Mouse (Mus musculus) intestine, embryonic 16.5 days (tissue): Measurements from ENCODE around the gene Itih5. TPM values are rescaled to one million over a fixed set of nuclear protein-coding genes. Genes with fewer than 3 reads are reported as not detected.

Source experiments
- ATAC-seq: fragments of 200-750 bp; cut with Nextera tagmentation; 2 replicates; pipeline ENCODE4 v1.8.0; 2017; ENCODE audit warnings: moderate TSS enrichment, moderate library complexity
- H3K27ac ChIP-seq: fragments of 300-500 bp; sonication (generic); 2 replicates; pipeline ENCODE4 v1.5.1; 2014; ENCODE audit warnings: mild to moderate bottlenecking, low read length
- H3K27me3 ChIP-seq: fragments of 300-500 bp; sonication (generic); replicated peaks from 2 replicates; pipeline ENCODE4 v1.6.1; 2014; ENCODE audit warnings: low read length, control low read depth, mixed read lengths; ENCODE audit not compliant: control insufficient read depth, insufficient read depth
- H3K36me3 ChIP-seq: fragments of 300-500 bp; sonication (generic); 2 replicates; pipeline ENCODE4 v1.6.1; 2014; ENCODE audit warnings: low read length, control low read depth; ENCODE audit not compliant: control insufficient read depth, insufficient read depth
- H3K4me1 ChIP-seq: fragments of 300-500 bp; sonication (generic); 2 replicates; pipeline ENCODE4 v1.6.1; 2014; ENCODE audit warnings: low read length, control low read depth, mixed read lengths; ENCODE audit not compliant: control insufficient read depth, insufficient read depth
- H3K4me2 ChIP-seq: fragments of 300-500 bp; sonication (generic); 2 replicates; pipeline ENCODE4 v1.6.1; 2014; ENCODE audit warnings: low read depth, low read length, control low read depth
- H3K4me3 ChIP-seq: fragments of 300-500 bp; sonication (generic); 2 replicates; pipeline ENCODE4 v1.5.1; 2014; ENCODE audit warnings: mild to moderate bottlenecking, low read length
- H3K9ac ChIP-seq: fragments of 300-500 bp; sonication (generic); 2 replicates; pipeline ENCODE4 v1.6.1; 2014; ENCODE audit warnings: low read depth, low read length
- H3K9me3 ChIP-seq: fragments of 300-500 bp; sonication (generic); 2 replicates; pipeline ENCODE4 v1.6.1; 2016; ENCODE audit warnings: low read length, control low read depth; ENCODE audit not compliant: control insufficient read depth
- WGBS: fragments of 180-500 bp; shearing (Covaris S2); extraction: QIAGEN DNeasy Blood & Tissue Kit; methylation state at CpG from one replicate; pipeline ENCODE4 v1.1.7; 2014; 5-methylcytosine and 5-hydroxymethylcytosine counted together
- polyA plus RNA-seq: library from polyadenylated mRNA; unstranded; fragments of >200 nt; fragmentation: Nextera tagmentation; extraction: Ambion mirVana; gene quantifications from 2 replicates; pipeline ENCODE4 v1.2.1, GENCODE M21; 2015

Itih5 gene
- polyA plus RNA-seq, 1 experiment from 2014 or later = 12.6 TPM

DNA sequence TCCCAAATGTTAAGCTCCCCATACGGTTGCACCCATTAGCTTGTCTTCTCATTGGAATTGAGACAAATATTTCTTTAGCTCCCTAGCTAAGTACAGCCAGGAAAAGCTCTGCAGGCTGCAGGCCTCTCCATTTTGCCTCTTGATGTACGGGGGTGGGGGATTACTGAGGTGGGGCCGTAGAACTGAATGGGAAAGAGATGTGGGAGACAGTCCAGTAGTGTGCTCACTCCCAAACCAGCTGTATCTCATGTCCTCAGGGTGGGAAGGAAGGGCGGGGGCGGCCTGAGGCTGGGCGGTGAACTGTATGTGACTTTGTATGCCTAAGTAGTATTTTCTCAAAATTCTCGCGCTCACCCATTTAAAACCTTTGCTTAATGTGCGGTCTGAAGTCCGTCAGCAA, 3.8 kb downstream of the Itih5 start:
- no peaks in the 10 kb centered on the region for H3K9me3 ChIP-seq
- H3K27me3 ChIP-seq = no peaks in the 10 kb centered on the region
- WGBS = 77% methylated on average over 10 of the region's 10 CpGs
- H3K4me2 ChIP-seq = no peak overlapping the region
- peaks cover 13% of the 10 kb centered on the region for H3K4me1 ChIP-seq
- ATAC-seq = no peak
- H3K36me3 ChIP-seq = no peaks in the 10 kb centered on the region
- no peak overlapping the region for H3K9ac ChIP-seq
- no peak overlapping the region for H3K4me3 ChIP-seq
- H3K27ac ChIP-seq = no peak overlapping the region

DNA sequence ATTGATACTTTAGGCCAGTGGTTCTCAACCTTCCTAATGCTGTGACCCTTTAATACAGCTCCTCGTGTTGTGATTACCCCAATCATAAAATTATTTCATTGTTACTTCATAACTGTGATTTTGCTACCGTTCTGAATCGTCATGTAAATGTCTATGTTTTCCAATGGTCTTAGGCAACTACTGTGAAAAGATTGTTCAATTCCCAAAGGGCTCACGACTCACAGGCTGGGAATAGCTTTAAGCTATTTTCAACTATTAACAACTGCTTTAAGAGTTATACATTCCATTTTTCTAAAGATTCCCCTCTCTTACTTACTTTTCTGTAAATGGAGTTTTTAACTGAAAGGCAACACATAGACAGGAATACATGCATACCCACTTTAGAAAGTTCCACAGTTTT, 8.6 kb downstream of the Itih5 start:
- Histone ChIP-seq H3K9me3 (no peaks in the 10 kb centered on the region), H3K27me3 (no peaks in the 10 kb centered on the region), H3K4me2 (no peak overlapping the region), H3K4me1 (no peaks in the 10 kb centered on the region; the same call in 1 of the 2 replicates), H3K27ac (no peak overlapping the region), H3K4me3 (no peak overlapping the region), H3K9ac (no peak overlapping the region), H3K36me3 (no peaks in the 10 kb centered on the region)
- no peak for ATAC-seq
- WGBS = 88% methylated on average over 4 of the region's 4 CpGs

DNA sequence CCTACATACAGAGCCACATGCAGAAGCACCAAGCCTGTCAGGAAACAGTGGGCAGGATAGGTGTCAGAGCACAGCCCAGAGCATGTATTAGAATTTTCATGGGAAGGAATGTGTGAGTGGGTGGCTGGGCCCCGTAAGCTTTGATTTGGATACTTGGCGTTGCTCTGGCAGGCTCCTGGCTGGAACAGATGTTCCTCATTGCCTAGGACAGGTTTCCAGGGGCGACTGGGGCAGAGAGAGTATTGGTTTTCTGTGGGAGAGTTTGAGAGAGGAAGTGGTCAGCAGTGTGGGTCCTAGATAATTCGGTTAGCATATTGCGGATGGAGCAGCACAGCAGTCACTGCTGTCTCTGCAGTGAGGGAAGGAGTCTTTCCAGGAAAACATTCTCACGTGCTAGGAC, 13.3 kb downstream of the Itih5 start:
- no peaks in the 10 kb centered on the region for H3K36me3 ChIP-seq
- no peak overlapping the region for H3K9ac ChIP-seq
- H3K9me3 ChIP-seq = no peaks in the 10 kb centered on the region
- H3K27me3 ChIP-seq = no peaks in the 10 kb centered on the region
- no peak overlapping the region for H3K4me2 ChIP-seq
- no peak overlapping the region for H3K4me3 ChIP-seq
- no peaks in the 10 kb centered on the region; the same call in 1 of the 2 replicates for H3K4me1 ChIP-seq
- WGBS = 60% methylated on average over 6 of the region's 6 CpGs
- ATAC-seq = no peak
- H3K27ac ChIP-seq = no peak overlapping the region

DNA sequence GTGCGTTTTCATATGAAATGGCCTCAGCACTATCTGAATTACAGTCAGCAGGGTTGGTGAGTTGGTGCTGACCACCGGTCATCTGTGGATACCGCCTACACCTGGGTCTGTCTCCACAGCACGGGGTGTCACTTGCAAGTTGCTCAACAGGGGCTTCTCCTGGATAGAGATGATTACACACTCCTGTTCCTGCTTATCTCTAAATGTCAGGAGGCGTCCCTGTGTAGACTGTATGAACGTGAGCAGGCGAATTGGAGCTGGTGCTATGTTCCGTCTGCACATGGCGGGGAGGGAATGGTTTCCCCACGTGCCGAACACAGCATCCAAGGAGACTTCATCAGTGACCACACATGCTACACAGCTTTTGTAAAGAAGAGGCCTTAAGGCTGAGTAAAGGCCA, 13.9 kb downstream of the Itih5 start:
- Histone ChIP-seq H3K9me3 (no peaks in the 10 kb centered on the region), H3K4me3 (no peak overlapping the region), H3K4me1 (no peaks in the 10 kb centered on the region; the same call in 1 of the 2 replicates), H3K9ac (no peak overlapping the region), H3K4me2 (no peak overlapping the region), H3K27me3 (no peaks in the 10 kb centered on the region), H3K36me3 (no peaks in the 10 kb centered on the region), H3K27ac (no peak overlapping the region)
- ATAC-seq = no peak
- WGBS = 86% methylated on average over 11 of the region's 11 CpGs

DNA sequence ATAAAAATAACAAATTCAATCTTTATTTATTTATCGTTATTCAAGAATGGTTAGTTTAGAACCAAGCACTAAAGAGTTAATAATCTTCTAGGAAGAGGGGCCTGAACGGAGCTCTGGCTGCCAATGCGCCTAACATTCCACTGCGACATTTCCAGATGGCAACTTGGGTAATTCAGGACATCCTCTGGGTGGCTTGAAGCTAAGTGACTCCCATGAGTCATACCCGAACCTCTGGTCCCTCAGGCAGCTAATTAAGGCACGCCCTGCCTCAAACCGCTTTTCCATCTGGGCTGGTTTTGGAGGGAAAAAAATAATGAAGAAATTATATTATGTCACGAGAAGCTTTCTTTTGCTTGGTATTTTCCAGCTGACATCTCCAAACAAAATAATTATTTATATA, 14.6 kb downstream of the Itih5 start:
- Histone ChIP-seq H3K27me3 (no peaks in the 10 kb centered on the region), H3K4me1 (no peaks in the 10 kb centered on the region; the same call in 1 of the 2 replicates)

DNA sequence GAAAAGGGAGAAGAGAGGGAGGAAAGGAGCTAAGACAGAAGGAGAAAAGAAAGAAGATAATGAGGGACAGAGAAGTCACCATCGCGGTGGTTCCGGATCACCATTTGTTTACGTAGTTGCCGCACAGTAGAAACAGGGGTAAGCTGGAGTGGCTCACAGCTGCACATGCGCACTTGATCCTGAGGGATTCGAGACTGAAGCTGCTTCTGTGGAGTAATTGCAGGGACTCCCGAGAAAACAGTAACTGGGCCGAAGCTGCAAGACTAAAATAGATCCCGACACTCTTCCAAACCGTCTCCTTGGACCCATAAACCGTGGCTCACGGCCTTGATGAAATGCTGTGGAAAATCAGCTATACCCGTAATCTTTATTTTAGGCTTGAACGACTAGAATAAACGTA, 16.6 kb downstream of the Itih5 start:
- H3K4me3 ChIP-seq = no peak overlapping the region
- no peak for ATAC-seq

More for the DNA sequence above, 14.6 kb downstream of the Itih5 start:
- 52% methylated on average over 8 of the region's 8 CpGs for WGBS
- Histone ChIP-seq H3K4me3 (no peak overlapping the region), H3K9ac (no peak overlapping the region), H3K27ac (no peak overlapping the region), H3K4me2 (no peak overlapping the region), H3K36me3 (no peaks in the 10 kb centered on the region), H3K9me3 (no peaks in the 10 kb centered on the region)
- no peak for ATAC-seq

DNA sequence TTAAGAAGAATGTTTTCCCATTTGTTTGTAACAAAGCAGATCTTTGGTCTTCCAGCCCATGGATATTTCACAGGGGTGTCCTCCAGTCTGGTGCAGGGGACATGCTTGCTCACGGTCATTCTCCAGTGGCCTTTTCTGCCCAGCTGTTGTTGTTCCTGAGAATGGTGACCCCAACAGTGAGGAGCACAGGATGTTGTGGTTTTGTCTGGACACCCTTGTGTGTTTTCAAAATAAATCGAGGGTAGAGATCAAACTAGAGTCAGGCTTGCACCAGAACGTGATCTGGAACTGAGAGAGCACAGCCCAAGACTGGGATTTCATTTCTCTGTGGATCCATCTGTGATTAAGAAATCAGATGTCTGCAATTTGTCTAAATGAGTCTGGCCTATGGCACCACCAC, 40.2 kb downstream of the Itih5 start:
- Histone ChIP-seq H3K4me1 (no peaks in the 10 kb centered on the region), H3K27ac (no peak overlapping the region), H3K4me3 (no peak overlapping the region), H3K36me3 (no peaks in the 10 kb centered on the region), H3K27me3 (no peaks in the 10 kb centered on the region), H3K9ac (no peak overlapping the region), H3K9me3 (no peaks in the 10 kb centered on the region), H3K4me2 (no peak overlapping the region)
- ATAC-seq = no peak
- 51% methylated on average over 3 of the region's 3 CpGs for WGBS

More for the DNA sequence above, 16.6 kb downstream of the Itih5 start:
- no peaks in the 10 kb centered on the region for H3K36me3 ChIP-seq
- 86% methylated on average over 16 of the region's 16 CpGs for WGBS
- H3K27me3 ChIP-seq = no peaks in the 10 kb centered on the region
- H3K27ac ChIP-seq = no peak overlapping the region
- no peaks in the 10 kb centered on the region for H3K9me3 ChIP-seq
- no peak overlapping the region for H3K9ac ChIP-seq
- no peak overlapping the region for H3K4me2 ChIP-seq
- H3K4me1 ChIP-seq = no peaks in the 10 kb centered on the region; the same call in 1 of the 2 replicates

DNA sequence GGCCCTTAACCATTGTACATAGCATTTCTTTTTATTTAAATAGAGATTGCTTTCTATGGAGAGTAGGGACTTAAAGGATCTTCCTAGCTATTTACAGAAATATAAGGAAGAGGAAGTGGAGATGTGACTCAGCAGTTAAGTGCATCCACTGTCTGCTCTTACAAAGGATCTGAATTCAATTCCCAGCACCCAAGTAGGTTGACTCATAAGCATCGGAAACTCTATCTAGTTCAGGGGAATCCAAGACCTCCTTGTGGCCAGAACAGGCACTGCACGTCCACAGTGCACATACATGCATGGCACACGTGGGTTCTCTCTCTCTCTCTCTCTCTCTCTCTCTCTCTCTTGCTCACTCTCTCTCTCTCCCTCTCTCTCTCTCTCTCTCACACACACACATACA, 41.8 kb downstream of the Itih5 start:
- H3K27me3 ChIP-seq = no peaks in the 10 kb centered on the region
- no peaks in the 10 kb centered on the region for H3K9me3 ChIP-seq
- no peak overlapping the region for H3K4me2 ChIP-seq
- no peaks in the 10 kb centered on the region for H3K36me3 ChIP-seq
- no peak overlapping the region for H3K27ac ChIP-seq
- no peak overlapping the region for H3K4me3 ChIP-seq
- H3K4me1 ChIP-seq = no peaks in the 10 kb centered on the region
- no peak for ATAC-seq
- WGBS = 72% methylated on average over 3 of the region's 3 CpGs
- no peak overlapping the region for H3K9ac ChIP-seq

DNA sequence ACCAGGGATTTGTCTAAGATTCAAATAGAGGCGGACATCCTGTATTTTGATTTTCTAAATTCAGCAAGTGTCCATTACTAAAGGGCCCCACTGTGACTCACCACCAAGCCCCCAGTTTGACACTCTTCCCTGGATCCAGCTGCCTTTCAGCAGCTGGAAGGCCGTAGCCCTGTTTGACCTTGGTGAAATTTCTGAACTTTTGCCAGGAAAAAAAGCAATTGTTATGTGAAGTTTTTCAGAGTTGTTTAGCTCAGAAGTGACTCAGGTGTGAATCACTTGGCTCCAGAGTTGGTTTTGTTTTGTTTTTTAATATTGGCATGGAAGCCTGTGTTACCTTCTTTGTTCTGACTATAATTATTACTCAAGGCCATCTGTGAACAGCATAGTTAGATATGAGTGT, 46.0 kb downstream of the Itih5 start:
- Histone ChIP-seq H3K27ac (no peak overlapping the region), H3K9me3 (no peaks in the 10 kb centered on the region), H3K36me3 (no peaks in the 10 kb centered on the region), H3K4me2 (no peak overlapping the region), H3K4me1 (no peaks in the 10 kb centered on the region), H3K4me3 (no peak overlapping the region), H3K9ac (no peak overlapping the region), H3K27me3 (no peaks in the 10 kb centered on the region)
- no peak for ATAC-seq
- 75% methylated on average over 2 of the region's 2 CpGs for WGBS

DNA sequence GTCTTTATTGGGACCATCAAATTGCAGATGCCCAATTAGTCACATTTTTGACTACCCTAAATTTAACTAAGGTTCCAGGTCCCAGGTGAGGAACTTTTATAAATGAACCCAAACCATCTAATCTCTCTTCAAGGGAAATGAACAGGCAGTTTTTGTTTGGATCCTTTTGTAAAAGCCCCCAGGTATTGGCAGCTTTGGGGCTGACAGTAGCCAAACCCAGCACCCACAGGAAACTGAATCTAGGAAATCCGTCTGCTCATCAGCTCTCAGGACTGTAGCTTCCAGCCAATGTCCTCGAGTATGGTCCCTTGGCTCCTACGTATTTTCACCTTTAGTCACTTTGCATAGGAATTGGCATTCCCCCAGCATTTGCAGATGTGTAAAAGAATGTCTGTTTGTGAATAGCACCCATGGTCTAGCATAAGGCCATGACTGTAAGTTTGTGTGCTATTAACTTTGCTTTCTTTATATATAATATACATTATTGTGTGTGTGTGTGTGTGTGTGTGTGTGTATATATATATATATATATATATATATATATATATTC, 47.4 kb downstream of the Itih5 start:
- H3K36me3 ChIP-seq = no peaks in the 10 kb centered on the region
- H3K4me1 ChIP-seq = no peaks in the 10 kb centered on the region
- H3K4me2 ChIP-seq = no peak overlapping the region
- no peak overlapping the region for H3K9ac ChIP-seq
- no peaks in the 10 kb centered on the region for H3K27me3 ChIP-seq
- WGBS = 53% methylated on average over 3 of the region's 3 CpGs
- no peaks in the 10 kb centered on the region for H3K9me3 ChIP-seq
- H3K4me3 ChIP-seq = no peak overlapping the region
- H3K27ac ChIP-seq = no peak overlapping the region
- no peak for ATAC-seq
